Mouse (Mus musculus): ENCODE measurements around the gene Siah3. TPM values are rescaled to one million over a fixed set of nuclear protein-coding genes. Genes with fewer than 3 reads are reported as not detected.

Gene Siah3
- polyA plus RNA-seq, 1 experiment: 0.16 TPM

DNA sequence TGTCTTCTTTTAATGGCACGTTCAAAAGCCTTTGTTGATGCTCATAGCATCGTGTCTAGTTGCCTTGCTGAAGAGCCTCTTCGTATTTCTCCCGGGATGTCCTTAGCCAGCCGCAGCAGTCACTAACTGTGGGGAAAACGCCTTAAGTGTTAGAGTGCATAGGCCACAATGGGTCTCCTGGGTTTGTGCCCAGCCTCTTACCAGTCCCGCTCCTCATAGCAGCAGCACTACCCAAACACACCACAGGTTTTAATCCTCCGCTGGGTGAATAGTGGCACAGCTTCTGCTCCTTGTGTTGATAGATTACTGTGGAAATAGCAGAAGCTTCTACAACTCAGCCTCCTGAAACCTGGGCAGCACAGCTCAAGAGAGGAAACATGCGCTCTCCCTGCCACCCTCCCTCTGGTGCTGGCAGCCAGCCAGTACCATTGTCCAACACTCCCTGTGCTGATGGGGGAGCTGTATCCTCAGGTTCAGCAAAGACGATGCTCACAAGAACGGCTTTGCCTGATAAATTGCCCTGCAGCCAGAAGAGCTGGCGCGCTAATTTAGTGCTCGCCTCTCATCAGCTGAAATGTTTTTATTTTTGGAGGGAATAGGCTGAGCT is 109.9 kb downstream of the Siah3 start:
- Histone ChIP-seq H3K36me3 (ENCODE audit: control insufficient read depth, insufficient read depth, low read length) (no peaks in the 10 kb centered on the region), H3K27ac (ENCODE audit: insufficient read depth, low read length) (no peak overlapping the region), H3K27me3 (ENCODE audit: control insufficient read depth, insufficient read depth, low read length) (no peaks in the 10 kb centered on the region), H3K4me3 (ENCODE audit: extremely low read depth, insufficient read depth, insufficient read length) (no peak overlapping the region), H3K4me1 (ENCODE audit: control insufficient read depth, insufficient read depth, insufficient read length) (no peaks in the 10 kb centered on the region)
- 76% methylated on average over 14 of the region's 14 CpGs for WGBS
- no peak for TF ChIP-seq POLR2A (IDR thresholded peaks at IDR 0.05; ENCODE audit: low read depth, low read length)
- no peak for TF ChIP-seq CTCF (IDR thresholded peaks at IDR 0.05; ENCODE audit: extremely low read depth, insufficient read depth, insufficient read length, insufficient replicate concordance)
- no peak for DNase-seq (ENCODE audit: low read depth in 1 of 2, low spot score in 2 of 2)

DNA sequence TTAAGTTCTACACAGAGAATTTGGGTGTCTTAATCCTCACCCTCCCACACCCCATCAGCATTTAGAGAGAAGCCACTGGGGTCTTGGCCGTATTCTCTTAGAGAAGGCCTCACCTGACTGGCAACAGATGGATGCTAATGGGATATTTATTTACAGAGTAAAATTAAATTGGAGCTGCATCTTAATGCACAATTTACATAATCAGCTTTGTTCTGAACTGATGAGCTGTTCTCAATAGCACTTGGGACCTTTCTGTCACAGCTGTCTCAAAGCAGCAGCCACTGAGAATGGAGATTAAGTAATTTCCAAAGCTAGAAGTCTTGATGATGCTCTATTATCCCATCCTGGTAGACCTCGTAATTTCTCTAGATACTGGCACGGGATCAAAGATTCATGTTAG is 110.5 kb downstream of the Siah3 start:
- Histone ChIP-seq H3K4me3 (ENCODE audit: extremely low read depth, insufficient read depth, insufficient read length) (no peak overlapping the region), H3K27me3 (ENCODE audit: control insufficient read depth, insufficient read depth, low read length) (no peaks in the 10 kb centered on the region), H3K36me3 (ENCODE audit: control insufficient read depth, insufficient read depth, low read length) (no peaks in the 10 kb centered on the region), H3K4me1 (ENCODE audit: control insufficient read depth, insufficient read depth, insufficient read length) (no peaks in the 10 kb centered on the region), H3K27ac (ENCODE audit: insufficient read depth, low read length) (no peak overlapping the region)
- 91% methylated on average over 3 of the region's 3 CpGs for WGBS
- no peak for TF ChIP-seq POLR2A (IDR thresholded peaks at IDR 0.05; ENCODE audit: low read depth, low read length)
- TF ChIP-seq CTCF (IDR thresholded peaks at IDR 0.05; ENCODE audit: extremely low read depth, insufficient read depth, insufficient read length, insufficient replicate concordance): no peak
- DNase-seq (ENCODE audit: low read depth in 1 of 2, low spot score in 2 of 2): no peak

DNA sequence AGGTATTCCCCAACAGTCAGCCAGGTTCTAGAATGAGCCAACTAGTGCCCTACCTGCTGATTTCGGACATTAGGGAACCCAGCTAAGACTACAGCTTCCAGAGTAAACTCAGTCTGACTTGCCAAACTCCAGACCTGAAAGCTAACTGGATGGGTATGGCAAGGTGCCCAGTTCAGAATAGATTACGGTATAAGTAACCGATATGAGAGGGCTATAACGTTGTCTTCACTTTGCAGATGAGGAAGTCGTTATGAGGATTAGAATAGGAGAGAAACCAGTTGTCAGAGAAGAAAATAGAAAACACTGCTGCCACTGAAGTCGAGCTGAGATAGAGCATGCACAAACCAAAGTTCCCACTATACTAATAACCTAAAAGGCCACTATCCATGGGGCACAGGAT is 123.2 kb downstream of the Siah3 start:
- Histone ChIP-seq H3K27me3 (ENCODE audit: control insufficient read depth, insufficient read depth, low read length) (no peaks in the 10 kb centered on the region), H3K4me1 (ENCODE audit: control insufficient read depth, insufficient read depth, insufficient read length) (no peaks in the 10 kb centered on the region), H3K27ac (ENCODE audit: insufficient read depth, low read length) (no peak overlapping the region), H3K36me3 (ENCODE audit: control insufficient read depth, insufficient read depth, low read length) (no peaks in the 10 kb centered on the region), H3K4me3 (ENCODE audit: extremely low read depth, insufficient read depth, insufficient read length) (no peak overlapping the region)
- WGBS: 70% methylated on average over 6 of the region's 6 CpGs
- no peak for DNase-seq (ENCODE audit: low read depth in 1 of 2, low spot score in 2 of 2)
- TF ChIP-seq POLR2A (IDR thresholded peaks at IDR 0.05; ENCODE audit: low read depth, low read length): no peak
- TF ChIP-seq CTCF (IDR thresholded peaks at IDR 0.05; ENCODE audit: extremely low read depth, insufficient read depth, insufficient read length, insufficient replicate concordance): no peak

Other genes with a start within 250 kb of the Siah3 start
- gene Cpb2, start 213.7 kb upstream of the Siah3 start, polyA plus RNA-seq (2012; rRNA removed): not detected in 2 replicates
- gene Zc3h13, start 171.6 kb upstream of the Siah3 start, polyA plus RNA-seq (2012; rRNA removed): 6.8 and 8.7 TPM in 2 replicates
- 0.05 TPM in 1 of 2 replicates, not detected in the other for gene Spert, start 137.1 kb downstream of the Siah3 start, polyA plus RNA-seq (2012; rRNA removed)
- gene Erich6b, start 186.3 kb downstream of the Siah3 start, polyA plus RNA-seq (2012; rRNA removed): not detected in 2 replicates

Measured in spleen, adult 2 months (tissue).